Mouse (Mus musculus) neural tube, embryonic 14.5 days (tissue): ENCODE measurements around the gene Wrap53. TPM values are rescaled to one million over a fixed set of nuclear protein-coding genes. Genes with fewer than 3 reads are reported as not detected.

Experiments used
- ATAC-seq: fragments of 200-750 bp; cut with Nextera tagmentation; 2 replicates; pipeline ENCODE4 v1.8.0; 2017; ENCODE audit warnings: low read depth, mild to moderate bottlenecking, moderate TSS enrichment, moderate library complexity
- H3K27ac ChIP-seq: fragments of 300-500 bp; sonication (generic); 2 replicates; pipeline ENCODE4 v1.5.1; 2014; ENCODE audit warnings: low read depth, mild to moderate bottlenecking, control low read depth, low read length, moderate library complexity, mixed read lengths
- H3K27me3 ChIP-seq: fragments of 300-500 bp; sonication (generic); 2 replicates; pipeline ENCODE4 v1.6.1; 2014; ENCODE audit warnings: low read length; ENCODE audit not compliant: control insufficient read depth, insufficient read depth
- H3K36me3 ChIP-seq: fragments of 300-500 bp; sonication (generic); 2 replicates; pipeline ENCODE4 v1.6.1; 2014; ENCODE audit warnings: low read length, mixed read lengths; ENCODE audit not compliant: control insufficient read depth, insufficient read depth
- H3K4me1 ChIP-seq: fragments of 300-500 bp; sonication (generic); 2 replicates; pipeline ENCODE4 v1.6.1; 2014; ENCODE audit warnings: low read length; ENCODE audit not compliant: control insufficient read depth, insufficient read depth
- H3K4me2 ChIP-seq: fragments of 300-500 bp; sonication (generic); 2 replicates; pipeline ENCODE4 v1.6.1; 2014; ENCODE audit warnings: mild to moderate bottlenecking, low read depth, low read length, control low read depth
- H3K4me3 ChIP-seq: fragments of 300-500 bp; sonication (generic); 2 replicates; pipeline ENCODE4 v1.5.1; 2014; ENCODE audit warnings: low read depth, low read length, control low read depth, mixed read lengths
- H3K9ac ChIP-seq: fragments of 300-500 bp; sonication (generic); replicated peaks from 2 replicates; pipeline ENCODE4 v1.6.1; 2014; ENCODE audit warnings: low read depth, mild to moderate bottlenecking, control low read depth, low read length, mixed read lengths
- H3K9me3 ChIP-seq: fragments of 300-500 bp; sonication (generic); 2 replicates; pipeline ENCODE4 v1.6.1; 2016; ENCODE audit warnings: low read length; ENCODE audit not compliant: control insufficient read depth
- WGBS: fragments of 180-500 bp; shearing (Covaris S2); extraction: QIAGEN DNeasy Blood & Tissue Kit; methylation state at CpG from one replicate; pipeline ENCODE4 v1.1.7; 2014; 5-methylcytosine and 5-hydroxymethylcytosine counted together
- polyA plus RNA-seq: library from polyadenylated mRNA; unstranded; fragments of >200 nt; fragmentation: Nextera tagmentation; extraction: Ambion mirVana; gene quantifications from 2 replicates; pipeline ENCODE4 v1.2.1, GENCODE M21; 2014

The Wrap53 gene
- polyA plus RNA-seq, 1 experiment from 2014 or later, result 17.3 TPM

DNA sequence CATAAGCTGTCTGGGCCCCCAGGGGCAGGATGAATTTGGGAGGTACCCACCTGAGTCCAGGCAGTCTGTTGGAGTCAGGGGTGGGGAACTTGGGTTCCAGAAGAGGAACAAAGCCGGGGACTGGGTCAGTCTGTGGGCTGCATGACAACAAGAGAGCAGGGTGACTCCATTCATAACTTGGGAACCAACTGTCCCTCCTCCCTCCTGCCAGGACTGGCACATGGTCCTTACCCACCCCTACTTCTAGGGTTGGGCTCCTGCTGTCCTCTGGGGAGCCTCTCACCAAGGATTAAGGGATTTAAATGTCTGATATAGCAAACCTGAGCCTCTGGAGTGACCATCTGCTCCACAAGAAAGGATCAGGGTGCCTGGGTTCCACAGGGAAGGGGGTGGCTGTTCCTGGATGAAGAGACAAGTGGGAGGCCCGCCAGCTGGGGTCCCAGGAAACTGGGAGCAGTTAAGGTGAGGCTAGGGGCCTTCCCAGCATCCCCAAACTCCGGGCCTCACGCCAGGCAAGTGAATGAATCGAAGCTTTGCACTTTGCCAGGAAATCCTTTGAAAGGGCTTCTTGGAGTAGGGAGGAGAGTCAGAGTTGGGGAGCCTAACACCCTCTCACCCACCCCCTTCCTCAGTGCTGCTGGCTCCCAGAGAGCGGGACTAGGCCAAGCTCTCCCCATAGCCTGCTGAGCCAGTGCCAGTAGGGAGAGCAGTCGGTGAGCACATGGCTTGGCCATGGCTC lies 12.0 kb upstream of the Wrap53 start:
- Histone ChIP-seq H3K4me3 (no peak overlapping the region), H3K4me1 (no peaks in the 10 kb centered on the region), H3K9ac (no peak overlapping the region), H3K4me2 (no peak overlapping the region), H3K27me3 (no peaks in the 10 kb centered on the region), H3K36me3 (peaks cover 31% of the 10 kb centered on the region), H3K27ac (no peak overlapping the region), H3K9me3 (no peaks in the 10 kb centered on the region)
- peak; percentile 54; the same call in 1 of the 2 replicates for ATAC-seq
- 83% methylated on average over 7 of the region's 7 CpGs for WGBS

DNA sequence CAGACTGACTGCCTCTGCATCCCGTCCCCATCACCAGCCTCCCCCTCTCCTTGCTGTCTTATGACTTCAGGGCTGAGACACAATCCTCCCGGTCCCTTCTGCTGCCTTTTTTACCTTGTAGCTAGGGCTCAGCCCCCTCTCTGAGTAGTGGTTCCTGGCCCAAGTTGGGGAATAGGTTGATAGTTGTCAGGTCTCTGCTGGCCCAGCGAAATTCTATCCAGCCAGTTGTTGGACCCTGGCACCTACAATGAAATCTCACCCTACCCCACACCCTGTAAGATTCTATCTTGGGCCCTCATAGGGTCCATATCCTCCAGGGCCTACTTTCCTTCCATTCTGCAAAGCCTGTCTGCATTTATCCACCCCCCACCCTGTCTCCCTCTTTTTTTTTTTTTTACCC lies 11.4 kb upstream of the Wrap53 start:
- no peak overlapping the region for H3K4me2 ChIP-seq

DNA sequence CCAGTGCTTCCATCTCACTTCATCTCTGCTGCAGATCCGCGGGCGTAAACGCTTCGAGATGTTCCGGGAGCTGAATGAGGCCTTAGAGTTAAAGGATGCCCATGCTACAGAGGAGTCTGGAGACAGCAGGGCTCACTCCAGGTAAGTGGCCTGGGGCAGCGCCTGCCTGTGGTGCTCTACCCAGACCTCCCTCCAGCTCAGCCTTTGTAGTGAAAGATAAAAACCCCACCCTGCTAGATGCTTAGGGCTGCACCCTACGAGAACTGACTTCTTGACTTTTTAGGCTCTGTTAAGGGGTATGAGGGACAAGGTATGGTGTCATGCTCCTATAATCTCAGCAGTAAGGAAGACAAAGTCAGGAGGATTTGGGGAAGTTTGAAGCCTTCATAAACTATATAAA lies 10.6 kb upstream of the Wrap53 start:
- Histone ChIP-seq H3K4me3 (no peak overlapping the region), H3K27ac (no peak overlapping the region), H3K4me1 (no peaks in the 10 kb centered on the region), H3K27me3 (no peaks in the 10 kb centered on the region), H3K36me3 (peaks cover 31% of the 10 kb centered on the region), H3K9ac (no peak overlapping the region), H3K9me3 (no peaks in the 10 kb centered on the region), H3K4me2 (no peak overlapping the region)
- 98% methylated on average over 8 of the region's 8 CpGs for WGBS
- no peak for ATAC-seq

More for the DNA sequence above, 11.4 kb upstream of the Wrap53 start:
- H3K27ac ChIP-seq, result no peak overlapping the region
- 88% methylated on average over 3 of the region's 3 CpGs for WGBS
- no peaks in the 10 kb centered on the region for H3K27me3 ChIP-seq
- peaks cover 31% of the 10 kb centered on the region for H3K36me3 ChIP-seq
- no peak overlapping the region for H3K4me3 ChIP-seq
- H3K9me3 ChIP-seq, result no peaks in the 10 kb centered on the region
- H3K9ac ChIP-seq, result no peak overlapping the region
- no peaks in the 10 kb centered on the region for H3K4me1 ChIP-seq
- no peak for ATAC-seq

DNA sequence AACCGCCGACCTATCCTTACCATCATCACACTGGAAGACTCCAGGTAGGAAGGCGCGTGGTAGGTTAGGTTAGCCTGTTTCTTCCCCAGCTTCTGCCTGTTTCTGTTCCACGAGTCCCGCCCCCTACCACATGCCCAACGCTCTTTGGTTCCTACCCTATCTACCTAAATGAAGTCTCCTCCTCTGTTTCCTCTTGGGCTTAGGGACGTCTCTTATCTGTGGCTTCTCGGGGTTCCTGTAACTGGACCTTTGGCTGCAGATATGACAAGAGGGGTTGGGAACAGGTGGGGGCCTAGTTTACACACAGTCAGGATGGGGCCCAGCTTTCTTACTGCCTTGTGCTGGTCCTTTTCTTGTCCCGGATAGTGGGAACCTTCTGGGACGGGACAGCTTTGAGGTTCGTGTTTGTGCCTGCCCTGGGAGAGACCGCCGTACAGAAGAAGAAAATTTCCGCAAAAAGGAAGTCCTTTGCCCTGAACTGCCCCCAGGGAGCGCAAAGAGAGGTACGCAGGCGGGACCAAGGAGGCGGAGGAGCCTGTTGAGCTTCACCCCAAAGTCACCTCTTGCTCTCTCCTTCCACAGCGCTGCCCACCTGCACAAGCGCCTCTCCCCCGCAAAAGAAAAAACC lies 9.3 kb upstream of the Wrap53 start:
- no peaks in the 10 kb centered on the region for H3K4me1 ChIP-seq
- ATAC-seq, result no peak
- no peak overlapping the region for H3K9ac ChIP-seq

DNA sequence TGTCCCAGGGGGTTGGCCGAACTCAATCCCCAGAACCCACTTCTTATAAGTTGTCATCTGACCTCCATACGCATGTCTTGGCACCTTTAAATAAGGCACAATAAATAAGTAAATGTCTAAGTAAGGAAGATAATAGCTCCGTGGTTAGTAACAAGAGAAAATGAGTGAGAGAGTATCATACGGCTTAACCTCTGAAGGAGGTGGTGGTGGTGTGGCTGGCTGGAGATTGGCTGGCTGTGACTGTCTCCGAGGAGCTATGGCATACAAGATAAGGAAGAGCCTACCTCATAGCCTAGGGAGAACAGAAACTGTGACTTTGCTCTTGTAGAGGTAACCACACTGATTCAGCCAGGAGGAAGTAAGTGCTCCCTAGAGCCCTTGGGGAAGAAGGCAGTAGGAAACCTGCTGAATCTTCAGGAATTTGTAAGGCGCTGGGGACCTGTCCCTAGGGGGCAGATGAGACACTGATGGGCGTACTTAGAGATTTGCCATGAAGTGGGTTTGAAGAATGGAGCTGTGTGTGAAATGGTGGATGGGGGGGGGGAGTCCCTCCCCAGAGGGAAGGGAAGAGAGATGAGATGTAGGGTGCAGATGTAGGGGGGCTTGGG lies 5.8 kb upstream of the Wrap53 start:
- WGBS, result 83% methylated on average over 7 of the region's 7 CpGs
- Histone ChIP-seq H3K27me3 (no peaks in the 10 kb centered on the region), H3K9me3 (no peaks in the 10 kb centered on the region), H3K4me2 (no peak overlapping the region), H3K4me1 (peaks cover 9% of the 10 kb centered on the region; the same call in 1 of the 2 replicates), H3K9ac (no peak overlapping the region), H3K36me3 (peaks cover 27% of the 10 kb centered on the region), H3K27ac (no peak overlapping the region), H3K4me3 (no peak overlapping the region)
- no peak for ATAC-seq

More for the DNA sequence above, 9.3 kb upstream of the Wrap53 start:
- Histone ChIP-seq H3K4me3 (no peak overlapping the region), H3K9me3 (no peaks in the 10 kb centered on the region), H3K27ac (no peak overlapping the region), H3K27me3 (no peaks in the 10 kb centered on the region), H3K4me2 (no peak overlapping the region), H3K36me3 (peaks cover 31% of the 10 kb centered on the region)
- 93% methylated on average over 22 of the region's 22 CpGs for WGBS

DNA sequence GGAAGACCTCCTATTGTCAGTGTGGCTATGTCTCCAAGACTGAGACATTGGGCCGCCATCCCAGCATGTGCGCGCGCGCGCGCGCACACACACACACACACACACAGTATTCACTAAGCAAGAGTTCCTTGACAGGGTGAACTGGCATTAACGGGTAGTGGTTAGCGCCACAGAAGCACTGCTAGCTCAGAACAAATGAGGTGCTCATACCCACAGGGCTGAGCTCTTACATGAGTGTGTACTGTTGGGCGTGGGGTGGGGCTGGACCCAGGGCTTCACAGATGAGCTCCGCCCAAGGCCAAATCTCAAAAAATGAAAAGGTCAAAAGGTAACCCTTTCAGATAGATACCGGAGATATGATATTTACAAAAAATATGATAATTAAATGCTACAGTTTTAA lies 4.9 kb upstream of the Wrap53 start:
- Histone ChIP-seq H3K4me2 (no peak overlapping the region), H3K4me3 (no peak overlapping the region), H3K27me3 (no peaks in the 10 kb centered on the region), H3K36me3 (peaks cover 21% of the 10 kb centered on the region), H3K27ac (no peak overlapping the region), H3K4me1 (peaks cover 9% of the 10 kb centered on the region; the same call in 1 of the 2 replicates), H3K9ac (no peak overlapping the region), H3K9me3 (no peaks in the 10 kb centered on the region)
- ATAC-seq, result no peak
- 96% methylated on average over 13 of the region's 13 CpGs for WGBS

DNA sequence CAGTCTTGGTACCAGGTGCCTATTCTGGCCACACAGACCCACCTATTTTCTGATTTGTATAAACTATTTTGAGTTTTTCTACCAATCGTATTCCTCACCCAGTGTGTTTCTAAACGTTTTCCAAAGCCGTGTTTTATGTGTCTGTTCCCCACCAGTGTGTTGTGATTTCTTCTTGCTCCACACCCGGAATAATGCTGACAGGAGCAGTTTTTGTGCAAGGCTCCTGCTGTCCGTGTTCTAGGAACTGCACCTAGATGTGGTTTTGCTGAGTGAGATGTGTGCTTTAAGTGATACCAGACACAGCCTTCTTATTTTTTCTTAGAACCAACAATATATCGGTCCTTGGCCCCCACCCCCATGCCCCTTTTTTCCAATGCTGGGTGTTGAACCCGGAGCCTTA lies 4.0 kb upstream of the Wrap53 start:
- Histone ChIP-seq H3K9me3 (no peaks in the 10 kb centered on the region), H3K4me1 (peaks cover 9% of the 10 kb centered on the region; the same call in 1 of the 2 replicates), H3K27ac (no peak overlapping the region), H3K36me3 (peaks cover 12% of the 10 kb centered on the region), H3K4me3 (no peak overlapping the region), H3K27me3 (no peaks in the 10 kb centered on the region), H3K4me2 (no peak overlapping the region), H3K9ac (no peak overlapping the region)
- ATAC-seq, result no peak
- WGBS, result 92% methylated on average over 7 of the region's 7 CpGs

DNA sequence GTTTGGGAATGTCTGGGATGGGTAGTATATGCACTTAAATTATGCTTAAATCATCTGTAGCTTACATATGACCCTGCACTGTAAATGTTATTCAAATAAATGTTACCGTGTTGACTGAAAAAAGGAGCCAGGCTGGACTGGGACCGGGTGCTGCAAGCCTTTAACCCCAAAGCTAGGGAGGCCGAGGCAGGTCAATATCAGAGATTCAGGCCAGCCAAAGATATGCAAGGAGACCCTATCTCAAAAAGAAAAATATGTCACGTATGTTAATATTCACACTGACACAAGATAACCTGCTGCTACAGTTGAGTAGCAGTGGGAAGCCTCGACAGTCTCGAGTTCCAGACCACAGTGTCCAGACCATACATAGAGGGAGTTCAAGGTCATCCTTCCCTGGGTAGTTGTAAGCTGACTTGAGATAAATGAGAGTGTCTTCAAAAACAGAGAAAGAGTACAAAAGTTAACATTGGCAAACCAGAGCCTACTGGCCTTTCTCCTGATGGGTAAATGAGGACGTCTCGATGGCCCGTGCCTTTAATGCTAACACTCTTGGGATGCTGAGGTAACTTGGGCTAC lies 2.3 kb upstream of the Wrap53 start:
- H3K4me2 ChIP-seq, result peak overlapping the region; percentile 54
- H3K27ac ChIP-seq, result no peak overlapping the region
- 56% methylated on average over 9 of the region's 9 CpGs for WGBS
- no peaks in the 10 kb centered on the region for H3K9me3 ChIP-seq
- H3K4me3 ChIP-seq, result peak overlapping the region; percentile 73
- no peak for ATAC-seq
- H3K4me1 ChIP-seq, result peaks cover 23% of the 10 kb centered on the region
- no peaks in the 10 kb centered on the region for H3K36me3 ChIP-seq
- no peak overlapping the region for H3K9ac ChIP-seq
- H3K27me3 ChIP-seq, result no peaks in the 10 kb centered on the region

DNA sequence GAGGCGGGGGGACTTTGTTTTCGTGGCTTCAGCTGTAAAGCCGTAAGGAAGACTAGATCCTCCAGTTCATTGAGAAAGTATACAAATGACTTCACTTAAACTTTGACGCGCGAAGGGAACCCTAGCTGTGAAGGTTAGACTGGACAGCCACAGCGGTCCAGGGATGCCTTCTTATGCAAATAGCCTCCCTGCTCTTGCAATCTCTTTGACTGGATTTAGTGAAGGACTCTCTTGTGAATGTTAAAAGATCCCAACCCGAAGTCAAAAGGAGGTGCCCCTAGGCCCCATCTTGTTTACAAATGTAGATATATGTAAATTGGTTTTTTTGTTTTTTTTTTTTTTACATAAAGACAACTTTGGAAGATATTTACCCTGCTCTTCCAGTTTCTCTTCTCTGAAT lies 1.8 kb upstream of the Wrap53 start:
- Histone ChIP-seq H3K4me2 (peak overlapping the region; percentile 54), H3K9me3 (no peaks in the 10 kb centered on the region), H3K36me3 (no peaks in the 10 kb centered on the region), H3K4me3 (peak overlapping the region; percentile 73), H3K9ac (peak overlapping the region; percentile 69), H3K27ac (peak overlapping the region; percentile 91), H3K27me3 (no peaks in the 10 kb centered on the region), H3K4me1 (peaks cover 28% of the 10 kb centered on the region)
- no peak for ATAC-seq
- under 1% methylated on average over 8 of the region's 8 CpGs for WGBS
